Mouse (Mus musculus) lung, postnatal 36 days (tissue): ENCODE measurements around the gene Vmn1r23.
"Not testable (repeated sequence)": the region's sequence is repeated elsewhere in the genome, so short reads cannot be mapped to it uniquely, and the experiment has no call there.

Experiments used
- DNase-seq: peaks from one replicate; pipeline ENCODE4 v3.0.0; 2022; ENCODE audit warnings: mixed read lengths

The Vmn1r23 gene

DNA sequence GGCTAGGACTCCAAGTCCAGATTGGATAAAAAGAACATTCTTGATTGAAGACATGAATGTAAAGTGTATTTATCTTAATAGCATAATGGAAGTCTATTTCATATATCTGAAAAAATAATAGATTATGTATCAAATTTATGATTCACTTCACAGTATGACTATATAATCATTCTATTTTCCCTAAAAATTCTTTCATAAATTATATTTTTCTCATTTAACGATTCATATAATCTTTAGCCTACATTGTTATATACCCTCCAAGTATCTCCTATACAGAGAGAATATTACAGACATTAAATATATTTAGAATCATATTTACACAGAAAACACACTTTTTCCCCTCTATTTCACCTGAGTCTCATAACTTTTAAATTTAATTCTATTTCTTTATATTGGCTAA lies at the start of gene Vmn1r23:
Gene Vmn1r23 (minus strand): TSS at position 101 of the 400 bp plus-strand sequence.
- no peak for DNase-seq

DNA sequence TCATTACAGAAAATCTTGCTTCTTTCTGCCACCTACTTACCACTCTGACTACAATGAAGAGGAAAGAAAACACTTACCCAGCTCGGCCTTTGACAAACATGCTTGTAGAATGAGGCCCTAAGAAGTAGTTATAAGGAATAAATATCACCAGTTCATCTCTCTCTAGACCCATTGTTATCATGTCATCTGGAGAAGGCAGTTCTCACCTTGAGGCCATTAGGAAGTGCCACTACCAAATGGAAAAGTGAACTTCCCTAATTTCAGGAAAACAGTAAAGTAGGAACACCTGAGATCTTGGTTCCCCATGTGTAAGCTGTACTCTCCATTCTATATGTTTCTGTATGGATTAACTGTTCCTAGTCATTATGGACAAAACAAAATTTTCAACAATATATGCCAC lies 34.8 kb upstream of the Vmn1r23 start, which contains the start of gene Vmn1r24:
Gene Vmn1r24 (minus strand): TSS at position 101 of the 400 bp plus-strand sequence.
- not testable (repeated sequence) for DNase-seq

DNA sequence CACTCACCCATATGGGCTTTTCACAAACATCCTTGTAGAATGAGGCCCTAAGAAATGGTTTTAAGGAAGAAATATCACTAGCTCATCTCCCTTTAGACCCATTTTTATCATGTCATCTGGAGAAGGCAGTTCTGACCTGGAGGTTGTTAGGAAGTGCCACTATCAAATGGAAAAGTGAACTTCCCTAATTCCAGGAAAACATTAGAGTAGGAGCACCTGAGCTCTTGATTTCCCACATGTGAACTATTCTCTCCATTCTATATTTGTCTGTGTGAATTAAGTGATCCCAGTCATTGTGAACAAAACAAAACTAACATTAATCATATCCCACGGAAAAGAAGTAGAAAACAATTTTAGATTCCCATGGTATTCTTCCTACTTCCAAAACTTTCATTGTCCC lies 18.7 kb downstream of the Vmn1r23 start, which contains the start of gene Vmn1r22:
Gene Vmn1r22 (minus strand): TSS at position 101 of the 400 bp plus-strand sequence.
- no peak for DNase-seq
